Mouse (Mus musculus) kidney, postnatal 10 days (tissue): ENCODE measurements around the gene Olfr12.

Experiments used
- DNase-seq: peaks from one replicate; pipeline ENCODE4 v3.0.0; 2021; ENCODE audit warnings: mixed read lengths

Gene Olfr12

DNA sequence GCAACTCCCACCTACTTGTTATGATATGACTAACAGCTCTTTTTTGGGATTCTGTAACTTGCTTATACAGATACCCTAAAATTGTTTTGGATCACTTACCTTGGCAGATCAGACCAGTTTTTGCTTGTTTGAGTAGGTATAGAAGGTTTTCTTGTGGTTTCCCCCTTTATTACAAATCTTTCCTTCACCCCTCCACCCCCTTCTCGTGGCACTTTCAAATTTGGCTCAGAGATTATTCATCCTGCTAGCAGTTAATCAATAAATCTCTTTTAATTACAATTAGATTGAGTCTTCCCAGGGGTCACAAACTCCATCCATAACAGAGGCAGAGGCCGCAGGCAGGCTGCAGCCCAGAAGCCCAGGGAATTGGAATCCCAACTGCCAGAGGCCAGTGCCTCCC is at the start of gene Olfr12:
Olfr12 (plus strand) TSS at position 301 of the 400 bp plus-strand sequence.
- no peak for DNase-seq

DNA sequence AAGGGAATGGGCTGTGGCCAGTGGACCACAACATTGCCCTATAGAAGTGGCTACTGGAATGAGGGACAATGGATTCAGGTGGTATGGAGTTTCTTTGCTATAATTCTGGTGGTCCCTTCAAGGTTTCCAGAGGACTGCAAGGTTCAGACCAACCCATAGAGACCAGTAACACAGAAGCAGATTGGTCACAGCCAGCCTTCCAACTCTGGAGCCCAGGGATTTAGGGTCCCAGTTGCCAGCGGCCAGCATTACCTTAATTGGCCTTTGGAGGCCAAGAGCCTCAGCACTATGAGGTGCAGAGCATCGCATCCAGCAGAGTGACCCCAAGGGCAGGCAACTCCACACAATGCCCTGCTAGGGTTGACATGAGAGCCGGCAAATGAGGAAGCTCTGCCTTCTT is 46.6 kb upstream of the Olfr12 start, which contains the start of gene Olfr1413:
Olfr1413 (plus strand) TSS at position 301 of the 400 bp plus-strand sequence.
- no peak for DNase-seq

DNA sequence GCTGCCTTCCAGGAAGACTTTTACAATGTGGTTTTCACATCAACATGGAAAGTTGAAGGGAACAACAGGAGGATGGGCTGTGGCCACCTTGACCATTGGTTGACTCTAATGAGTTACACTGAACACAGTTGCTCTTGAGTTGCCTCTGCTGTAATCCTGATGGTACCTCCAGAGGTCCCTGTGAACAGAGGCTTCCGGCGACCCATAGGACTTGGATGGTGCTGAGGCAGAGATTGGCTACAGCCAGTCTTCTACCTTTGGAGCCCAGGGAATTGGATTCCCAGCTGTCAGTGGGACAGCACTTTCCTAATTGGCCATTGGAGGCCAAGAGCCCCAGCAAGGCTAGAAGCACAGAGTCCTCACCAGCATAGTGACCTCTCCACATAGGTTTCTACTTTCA is 32.1 kb upstream of the Olfr12 start, which contains the start of gene Olfr1412:
Olfr1412 (plus strand) TSS at position 301 of the 400 bp plus-strand sequence.
- DNase-seq, result no peak

DNA sequence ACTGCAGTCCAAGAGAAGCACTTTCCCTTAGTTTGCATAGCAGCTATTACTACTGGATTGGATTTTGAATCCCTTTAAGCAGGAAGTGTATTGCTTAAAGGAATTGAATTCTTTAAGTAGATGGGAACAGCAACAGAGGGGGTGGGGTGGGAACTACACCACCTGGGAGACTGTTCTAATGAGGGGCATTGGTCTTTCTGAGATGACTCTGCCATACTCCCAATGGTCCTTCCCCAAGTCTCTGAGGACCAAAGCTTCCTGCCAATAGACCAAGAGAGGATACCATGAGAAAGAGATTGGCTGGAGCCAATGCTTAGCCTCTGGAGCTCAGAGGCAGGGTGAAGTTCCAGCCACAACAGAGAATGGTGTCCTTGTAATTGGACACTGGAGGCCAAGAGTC is 23.5 kb upstream of the Olfr12 start, which contains the start of gene Olfr1411:
Olfr1411 (plus strand) TSS at position 301 of the 400 bp plus-strand sequence.
- DNase-seq, result no peak

DNA sequence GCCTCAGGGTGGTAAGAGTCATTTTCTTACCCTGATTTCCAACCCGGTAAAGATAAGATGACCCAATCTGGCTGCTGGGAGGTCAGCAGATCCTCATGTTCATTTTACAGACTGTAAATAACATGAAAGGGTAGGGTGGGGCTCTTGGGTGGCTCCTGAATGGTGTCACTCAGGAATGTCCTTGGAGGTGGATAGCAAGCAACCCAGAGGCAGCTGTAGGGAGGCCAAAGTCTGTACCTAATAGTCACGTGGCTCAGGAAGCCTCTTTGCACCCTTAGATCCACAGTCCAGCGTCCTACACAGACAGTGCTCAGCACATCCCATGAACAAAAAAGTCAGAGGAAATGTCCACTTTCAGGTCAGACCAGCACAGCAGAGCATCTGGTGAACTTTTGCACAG is 21.6 kb upstream of the Olfr12 start:
- no peak for DNase-seq

DNA sequence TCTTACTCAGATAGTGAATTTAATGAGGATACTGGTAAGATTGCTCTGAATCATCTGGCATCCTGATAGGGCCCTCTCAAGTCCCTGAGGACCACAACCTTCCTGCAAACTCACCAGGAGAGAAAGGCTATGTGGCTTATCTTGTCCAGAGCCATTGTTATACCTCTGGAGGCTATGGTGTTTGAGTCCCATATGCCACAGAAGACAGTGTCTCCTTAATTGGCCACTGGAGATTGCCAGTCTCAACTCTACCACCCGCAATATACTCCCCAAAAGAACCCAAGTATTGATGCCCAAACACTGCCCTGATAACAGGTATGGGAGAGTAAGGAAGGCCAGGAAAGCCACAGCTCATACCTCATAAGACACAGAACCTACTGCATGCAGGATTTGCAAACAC is 12.1 kb upstream of the Olfr12 start, which contains the start of gene Olfr1410:
Olfr1410 (plus strand) TSS at position 301 of the 400 bp plus-strand sequence.
- DNase-seq, result no peak

DNA sequence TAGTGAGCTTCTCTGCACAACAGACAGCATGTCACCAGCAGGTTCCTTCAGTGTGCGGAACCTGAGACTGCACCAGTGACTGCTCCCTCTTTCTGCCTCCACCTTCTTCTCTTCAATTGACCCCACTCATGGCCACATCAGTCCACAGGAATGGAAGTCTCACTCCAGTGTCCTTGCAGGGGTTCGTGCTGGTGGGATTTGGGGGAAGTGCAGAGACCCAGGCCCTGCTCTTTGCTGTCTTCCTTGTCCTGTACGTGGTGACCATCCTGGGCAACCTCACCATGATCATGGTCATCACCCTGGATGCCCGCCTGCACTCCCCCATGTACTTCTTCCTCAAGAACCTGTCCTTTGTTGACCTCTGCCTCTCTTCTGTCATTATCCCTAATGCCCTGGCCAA is 9.9 kb upstream of the Olfr12 start:
- no peak for DNase-seq

DNA sequence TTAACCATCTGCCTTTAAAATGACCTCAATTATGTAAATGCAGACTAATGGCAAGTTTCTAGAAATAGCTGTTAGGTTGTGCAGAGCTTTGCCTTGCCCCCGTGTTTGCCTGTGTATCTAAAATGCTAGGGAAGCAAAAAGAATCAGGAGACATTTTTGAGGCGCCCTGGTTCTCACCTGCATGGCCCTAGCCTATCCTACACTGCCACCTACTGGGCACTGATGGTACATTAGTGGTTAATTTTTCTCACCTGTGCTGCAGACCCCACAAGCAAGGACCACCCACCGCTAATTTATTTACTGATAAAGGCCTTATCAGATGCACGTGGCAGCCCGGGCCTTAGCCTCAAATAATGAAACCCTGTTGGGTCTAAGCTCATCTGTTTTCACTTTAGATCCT is 6.6 kb upstream of the Olfr12 start:
- peak; percentile 67 for DNase-seq

DNA sequence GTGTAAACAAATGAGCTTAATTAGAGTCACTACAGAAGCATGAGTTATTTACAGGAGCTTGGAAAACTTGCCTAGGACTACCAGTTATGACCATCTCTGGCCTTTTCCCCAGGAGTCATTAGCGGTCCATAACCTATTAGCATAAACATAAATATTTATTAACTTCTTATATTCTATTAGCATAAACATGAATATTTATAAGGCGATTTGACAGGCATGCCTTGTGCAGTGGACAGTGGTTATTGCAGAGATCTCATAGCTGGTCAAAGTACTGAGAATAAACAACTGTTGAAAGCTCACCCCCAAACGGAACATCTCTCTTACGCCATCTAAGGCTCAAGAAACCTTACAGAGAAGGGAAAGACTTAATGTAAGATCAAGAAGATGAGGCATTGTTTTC is 4.4 kb upstream of the Olfr12 start:
- DNase-seq, result no peak

DNA sequence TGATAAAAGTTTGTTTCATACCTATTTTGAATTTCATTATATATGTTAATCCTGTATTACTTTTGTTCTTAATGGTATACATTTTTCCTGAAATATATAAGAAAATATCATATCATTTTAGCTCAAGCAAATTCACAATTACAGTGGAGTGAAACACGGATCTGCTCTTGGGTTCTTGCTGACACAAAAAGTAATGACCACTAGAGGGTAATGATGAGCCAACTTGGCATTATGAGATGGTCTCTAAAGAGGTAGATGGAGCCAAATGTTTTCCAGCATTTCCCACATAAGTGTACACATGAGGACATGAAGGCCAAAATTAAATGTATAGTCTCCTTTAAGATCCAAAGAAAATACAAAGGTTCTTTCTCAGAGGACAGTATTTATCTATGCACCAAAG is 3.1 kb upstream of the Olfr12 start:
- DNase-seq, result no peak

DNA sequence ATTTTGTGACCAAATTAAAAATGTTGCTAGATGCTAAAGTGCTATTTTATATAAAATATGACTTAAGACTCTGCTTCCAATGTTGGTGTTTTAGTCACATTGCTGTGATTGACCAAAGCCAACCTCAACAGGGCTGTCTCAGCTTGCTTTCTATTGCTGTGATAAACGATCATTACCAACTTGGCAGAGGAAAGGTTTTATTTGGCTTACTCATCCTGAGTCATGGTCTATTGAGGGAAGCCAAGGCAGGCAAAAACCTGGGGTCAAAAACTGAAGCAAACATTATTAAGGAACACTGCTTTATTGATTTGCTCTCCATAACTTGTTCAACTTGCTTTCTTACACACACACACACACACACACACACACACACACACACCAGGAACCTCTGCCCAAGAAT is 1.5 kb upstream of the Olfr12 start:
- no peak for DNase-seq

DNA sequence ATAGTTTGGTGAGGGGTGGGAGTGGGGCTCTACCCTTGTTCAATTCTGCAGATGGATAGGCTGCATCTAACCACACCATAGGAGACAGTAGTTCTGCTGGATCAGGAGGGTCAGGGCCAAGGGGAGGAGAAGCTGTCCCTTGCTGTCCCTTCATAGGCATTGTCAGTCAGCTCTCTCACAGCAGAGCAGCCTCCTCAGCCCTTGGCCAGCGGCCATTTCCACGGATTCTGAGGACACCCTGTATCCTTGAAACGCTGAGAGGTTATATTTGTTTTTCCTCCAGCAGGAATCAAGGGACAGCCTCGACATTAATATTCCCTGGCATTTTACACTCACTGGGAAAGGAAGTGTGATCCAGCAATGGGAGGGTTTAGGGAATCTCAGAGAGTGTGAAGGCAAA is 772 bp downstream of the Olfr12 start:
- DNase-seq, result peak; percentile 27

DNA sequence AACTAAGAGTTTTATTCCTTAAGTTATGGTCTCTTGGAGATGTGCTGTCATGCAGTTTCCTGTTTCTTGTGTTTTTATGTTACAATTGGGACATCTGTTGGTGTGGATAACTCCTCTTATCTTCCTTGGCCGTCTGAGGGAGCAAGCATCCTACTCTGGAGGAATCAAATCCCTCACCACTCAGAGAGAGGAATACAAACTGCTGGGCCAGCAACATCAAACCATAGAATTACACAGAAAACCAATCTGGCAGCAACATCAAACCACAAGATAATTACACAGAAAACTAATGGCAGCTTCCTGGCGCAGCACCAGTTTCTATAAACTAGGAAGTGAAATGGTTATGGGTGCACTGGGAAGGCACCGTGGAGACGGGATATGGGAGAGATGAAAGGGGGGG is 10.6 kb downstream of the Olfr12 start:
- peak; percentile 54 for DNase-seq

DNA sequence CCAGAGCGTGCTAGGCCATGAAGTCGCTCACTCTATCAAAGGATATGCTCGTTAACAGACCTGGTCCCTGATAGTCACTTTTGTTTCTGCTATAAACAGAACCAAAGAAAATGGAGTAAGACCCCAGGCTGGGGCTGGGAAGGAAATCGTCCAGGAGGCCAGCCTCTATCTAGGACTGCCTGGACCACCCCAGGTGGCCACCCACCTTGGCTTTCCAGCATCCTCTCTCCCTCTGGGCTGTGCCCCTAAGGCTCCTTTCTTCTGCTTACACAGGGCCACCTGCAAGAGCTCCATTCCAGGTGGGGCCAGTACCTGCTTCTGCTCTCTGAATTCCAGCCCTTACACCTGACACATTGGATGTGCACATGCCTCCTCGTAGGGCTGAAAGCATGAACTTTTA is 14.6 kb downstream of the Olfr12 start:
- DNase-seq, result no peak

DNA sequence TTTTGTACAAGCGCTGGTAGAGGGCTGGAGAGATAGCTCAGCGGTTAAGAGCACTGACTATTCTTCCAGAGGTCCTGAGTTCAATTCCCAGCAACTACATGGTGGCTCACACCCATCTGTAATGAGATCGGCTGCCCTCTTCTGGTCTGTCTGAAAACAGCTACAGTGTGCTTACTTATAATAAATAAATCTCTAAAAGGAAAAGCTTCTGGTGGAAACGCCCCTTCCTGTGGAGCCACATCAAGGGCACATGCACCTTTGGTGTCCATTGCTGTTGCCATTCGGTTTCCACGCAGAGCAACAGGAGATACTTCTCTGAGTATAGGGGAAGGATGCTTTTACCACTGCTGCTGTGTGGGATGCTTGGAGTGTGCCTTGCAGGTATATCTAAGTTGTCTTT is 15.4 kb downstream of the Olfr12 start:
- no peak for DNase-seq

DNA sequence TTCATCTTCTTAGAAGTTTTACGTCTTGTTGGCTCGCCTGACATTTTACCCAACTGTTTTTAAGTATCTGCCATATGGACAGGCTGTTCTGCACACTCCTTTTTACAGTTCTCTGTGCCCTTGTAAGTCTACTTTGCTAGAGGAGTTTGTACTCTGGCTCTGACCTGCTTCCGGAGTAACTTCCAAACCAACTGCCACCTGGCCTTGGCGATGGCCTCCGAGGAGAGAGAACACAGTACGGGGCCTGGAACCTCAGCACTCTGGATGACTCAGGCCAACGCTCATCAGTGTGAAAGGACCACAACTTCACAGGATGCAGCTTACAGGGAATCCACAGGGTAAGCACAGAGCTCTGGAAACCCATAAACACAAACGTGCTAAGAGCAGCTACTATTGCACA is 16.1 kb downstream of the Olfr12 start:
- no peak for DNase-seq

DNA sequence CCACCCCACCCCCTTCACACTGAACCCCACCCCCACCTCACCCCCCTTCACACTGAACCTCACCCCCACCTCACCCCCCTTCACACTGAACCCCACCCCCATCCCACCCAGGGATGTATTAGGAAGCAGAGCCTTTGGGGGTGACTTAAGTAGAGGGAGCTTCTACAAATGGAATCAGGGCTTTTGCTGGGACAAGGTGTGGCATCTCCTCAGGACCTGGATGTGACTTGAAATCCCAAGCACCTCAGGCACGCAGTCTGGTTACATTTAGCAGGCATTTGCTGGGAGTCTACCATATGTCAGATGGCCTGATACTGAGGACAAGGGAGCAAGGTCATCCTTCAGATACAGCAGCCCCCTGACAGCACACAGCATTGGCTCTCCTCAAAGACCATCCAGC is 17.0 kb downstream of the Olfr12 start:
- DNase-seq, result no peak

DNA sequence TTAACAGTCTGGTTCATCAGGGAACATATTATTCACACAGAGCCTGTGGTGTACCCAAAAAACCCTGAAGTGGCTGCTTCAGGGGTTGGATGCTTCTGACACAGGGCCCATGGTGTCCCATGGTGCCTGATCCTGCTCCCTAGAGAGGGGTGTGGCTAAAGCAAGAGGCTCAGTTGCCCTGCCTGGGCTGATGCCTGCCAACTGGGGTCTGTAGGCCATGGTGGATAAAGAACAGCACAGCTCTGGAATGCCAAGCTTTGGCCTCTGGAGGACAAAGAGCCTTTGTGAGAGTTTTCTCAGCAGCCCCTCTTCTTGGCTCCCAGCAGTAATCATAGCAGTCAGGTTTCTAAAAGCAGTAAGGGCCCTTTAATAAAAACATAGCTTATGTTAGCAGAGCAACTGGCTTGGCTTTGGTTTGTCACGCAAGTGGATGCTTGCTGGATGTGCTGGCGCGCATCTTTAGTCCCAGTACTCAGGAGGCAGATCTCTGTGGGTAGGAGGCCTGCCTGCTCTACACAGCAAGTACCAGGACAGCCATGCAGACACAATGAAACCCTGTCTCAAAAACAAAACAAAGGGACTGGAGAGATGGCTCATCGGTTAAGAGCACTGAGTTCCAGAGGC is 17.5 kb downstream of the Olfr12 start:
- DNase-seq, result no peak

DNA sequence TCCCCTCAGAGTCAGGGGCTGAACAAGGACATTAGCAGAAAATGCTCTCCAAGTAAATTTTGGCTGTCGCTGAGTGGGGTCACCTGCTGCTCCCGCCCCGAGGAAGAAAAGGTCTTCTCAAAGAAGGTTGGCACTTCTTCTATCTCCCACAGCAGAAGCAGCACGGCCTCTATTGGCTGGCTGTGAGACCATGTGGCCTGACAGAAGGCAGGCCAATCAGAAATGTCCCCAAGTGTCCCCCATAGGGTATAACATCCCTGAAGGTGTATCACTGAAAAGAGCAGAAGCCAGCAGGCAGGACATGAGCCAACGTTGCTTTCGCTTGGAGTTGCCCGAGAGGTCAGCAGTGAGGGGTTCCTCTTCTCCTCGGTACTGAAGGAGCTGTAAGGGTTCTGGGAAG is 18.4 kb downstream of the Olfr12 start:
- DNase-seq, result no peak

DNA sequence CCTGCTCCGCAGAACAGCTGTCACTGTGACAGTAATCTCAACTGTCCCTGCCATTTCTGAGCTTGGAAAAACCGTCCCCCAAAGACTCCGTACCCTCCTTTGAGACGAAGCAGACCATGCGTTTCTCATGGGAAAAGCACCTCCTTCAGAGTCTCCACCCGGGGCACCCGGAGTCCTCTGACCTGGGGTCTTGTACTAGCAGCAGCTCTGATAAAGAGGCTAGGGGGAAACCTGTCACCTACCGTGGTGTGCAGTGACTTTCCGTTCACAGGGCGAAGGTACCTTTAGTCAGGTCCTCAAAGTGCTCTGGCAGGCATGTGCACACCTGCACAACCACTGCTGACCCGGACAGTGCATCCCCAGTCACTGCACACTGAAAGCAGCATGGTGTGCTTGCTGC is 19.1 kb downstream of the Olfr12 start:
- no peak for DNase-seq

DNA sequence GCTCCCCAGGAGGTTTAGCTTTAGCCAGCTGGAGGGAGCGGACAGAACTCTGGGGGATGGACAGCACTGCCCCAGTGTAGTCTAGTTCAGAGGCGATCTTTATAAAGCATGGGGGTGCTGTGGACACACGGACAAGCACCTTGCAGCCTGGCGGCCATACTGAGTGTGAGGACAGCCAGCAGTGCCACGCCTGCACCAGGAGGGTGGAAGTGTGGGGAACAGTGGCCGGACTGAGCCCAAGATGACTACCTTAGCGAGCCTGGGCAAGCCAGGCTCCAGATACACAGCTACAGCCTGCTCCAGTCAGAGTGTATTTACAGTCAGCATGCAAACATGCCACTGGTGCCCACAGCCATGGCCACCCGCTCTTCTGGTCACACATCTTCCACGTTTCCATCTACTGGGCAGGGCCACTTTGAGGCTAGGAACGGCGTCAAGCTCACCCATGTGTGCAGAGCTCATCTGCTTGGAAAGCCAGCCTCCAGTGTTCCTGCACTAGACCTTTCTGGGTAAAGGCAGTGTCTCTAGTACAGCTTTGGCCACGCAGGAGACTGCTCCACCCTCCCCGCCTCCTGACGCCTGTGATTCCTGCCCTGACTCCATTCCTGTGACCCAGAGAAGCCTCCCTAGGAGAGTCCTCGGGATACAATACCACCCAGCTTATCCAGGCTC is 20.0 kb downstream of the Olfr12 start:
- no peak for DNase-seq

DNA sequence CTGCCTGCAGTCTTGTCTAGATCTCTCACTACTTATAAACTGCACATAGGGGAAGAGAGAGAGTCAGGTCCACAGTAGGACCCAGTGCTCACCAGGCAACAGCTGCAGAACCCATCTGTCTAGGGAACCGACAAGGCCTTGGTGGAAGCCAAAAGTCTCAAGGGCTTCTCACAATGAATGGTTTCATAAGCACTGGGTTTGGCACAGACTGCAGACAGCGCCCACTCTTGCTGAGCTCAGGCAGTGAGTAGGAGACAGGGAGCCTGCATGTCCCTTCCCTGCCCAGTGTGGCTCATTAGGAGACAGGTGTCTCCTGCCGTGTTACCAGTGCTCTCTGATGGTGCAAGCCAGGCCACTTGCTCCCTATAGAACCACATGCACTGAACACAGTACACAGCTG is 20.6 kb downstream of the Olfr12 start:
- no peak for DNase-seq

DNA sequence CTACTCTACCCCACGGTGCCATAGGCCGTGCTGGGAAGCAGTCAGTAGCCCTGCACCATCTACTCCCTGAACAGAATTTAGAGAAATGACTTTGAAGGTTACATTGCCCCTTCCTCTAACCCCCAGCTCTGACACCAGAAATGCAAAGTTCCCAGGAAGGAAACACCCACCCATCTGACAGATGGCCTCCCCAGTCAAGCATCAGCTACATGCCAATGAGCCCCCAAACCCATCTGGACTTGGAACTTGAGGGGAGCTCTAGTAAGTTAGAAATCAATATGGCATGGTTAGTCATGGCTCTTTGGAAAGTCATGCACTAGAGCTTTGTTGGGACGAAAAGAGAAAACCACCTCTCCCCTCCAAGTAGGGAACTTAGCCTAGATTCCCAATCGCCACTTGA is 21.1 kb downstream of the Olfr12 start:
- DNase-seq, result no peak

DNA sequence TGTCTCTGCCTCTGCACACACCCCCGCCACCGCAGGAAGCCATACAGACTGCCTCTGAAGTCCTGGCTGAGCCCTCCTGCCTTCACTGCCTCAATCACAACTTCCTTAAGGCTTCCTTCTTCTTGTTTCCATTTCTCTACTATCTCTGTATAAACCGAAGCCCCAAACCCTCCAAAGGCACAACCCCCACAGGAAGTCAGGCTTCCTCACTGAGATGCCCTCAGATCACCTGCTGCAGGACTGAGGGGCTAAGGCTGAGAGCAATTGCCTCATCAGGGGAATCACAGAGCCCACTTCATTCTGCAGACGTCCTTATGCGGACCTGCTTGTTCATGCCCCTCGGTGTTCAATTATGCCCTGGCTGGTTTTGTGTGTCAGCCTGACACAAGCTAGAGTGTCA is 22.8 kb downstream of the Olfr12 start:
- no peak for DNase-seq
